Mouse (Mus musculus) liver, embryonic 14.5 days (tissue): ENCODE results near the gene Crip2. TPM values are rescaled to one million over a fixed set of nuclear protein-coding genes. Genes with fewer than 3 reads are reported as not detected.

ENCODE experiments used
- ATAC-seq: fragments of 200-750 bp; cut with Nextera tagmentation; 2 replicates; pipeline ENCODE4 v1.8.0; 2017; ENCODE audit warnings: moderate number of reproducible peaks, mild to moderate bottlenecking, moderate library complexity; ENCODE audit not compliant: insufficient read depth
- DNase-seq, 3 experiments: peaks; one replicate each; pipeline ENCODE4 v3.0.0-alpha.2; 2012 to 2013; ENCODE audit warnings: low read depth in 3 of 3, low spot score in 3 of 3
- H3K27ac ChIP-seq: fragments of 300-500 bp; sonication (generic); 2 replicates; pipeline ENCODE4 v1.5.1; 2014; ENCODE audit warnings: moderate library complexity, mild to moderate bottlenecking, control low read depth, inconsistent platforms
- H3K27me3 ChIP-seq: fragments of 300-500 bp; sonication (generic); 2 replicates; pipeline ENCODE4 v1.6.1; 2014; ENCODE audit warnings: mild to moderate bottlenecking, low read length, moderate library complexity; ENCODE audit not compliant: control insufficient read depth, insufficient read depth
- H3K36me3 ChIP-seq: fragments of 300-500 bp; sonication (generic); replicated peaks from 2 replicates; pipeline ENCODE4 v1.6.1; 2014; ENCODE audit warnings: low read depth; ENCODE audit not compliant: control insufficient read depth, insufficient read depth
- H3K4me1 ChIP-seq, 2 experiments: fragments of 200-500 bp in 1 of 2; fragments of 300-500 bp in 1 of 2; sonication (generic) in 1 of 2; replicated peaks; 2 replicates each; pipeline ENCODE4 v1.6.1; 2012 to 2014; ENCODE audit warnings: antibody characterized with exemption in 1 of 2, inconsistent platforms in 1 of 2, low read length in 1 of 2; ENCODE audit not compliant: control insufficient read depth in 2 of 2, insufficient read depth in 2 of 2
- H3K4me2 ChIP-seq: fragments of 300-500 bp; sonication (generic); 2 replicates; pipeline ENCODE4 v1.6.1; 2014; ENCODE audit warnings: low read depth, mild to moderate bottlenecking, control low read depth, moderate library complexity
- H3K4me3 ChIP-seq, 2 experiments: fragments of 200-500 bp in 1 of 2; fragments of 300-500 bp in 1 of 2; sonication (generic) in 1 of 2; 2 replicates each; pipeline ENCODE4 v1.5.1; 2012 to 2014; ENCODE audit warnings: low read depth in 2 of 2, low read length in 2 of 2, mild to moderate bottlenecking in 2 of 2, control low read depth in 1 of 2, inconsistent platforms in 1 of 2, moderate library complexity in 1 of 2; ENCODE audit not compliant: insufficient read depth in 1 of 2
- H3K9ac ChIP-seq: fragments of 300-500 bp; sonication (generic); replicated peaks from 2 replicates; pipeline ENCODE4 v1.6.1; 2014; ENCODE audit warnings: mild to moderate bottlenecking, control low read depth, moderate library complexity
- H3K9me3 ChIP-seq: fragments of 300-500 bp; sonication (generic); 2 replicates; pipeline ENCODE4 v1.6.1; 2016; ENCODE audit warnings: low read length, mixed read lengths; ENCODE audit not compliant: control insufficient read depth
- CTCF ChIP-seq: IDR thresholded peaks from 2 replicates; pipeline ENCODE4 v1.5.1; 2016; ENCODE audit warnings: antibody characterized with exemption, low read depth, control low read depth
- EP300 ChIP-seq: IDR thresholded peaks from 2 replicates; pipeline ENCODE4 v1.6.1; 2016; ENCODE audit warnings: antibody characterized with exemption, low read depth
- WGBS: fragments of 180-500 bp; shearing (Covaris S2); extraction: QIAGEN DNeasy Blood & Tissue Kit; methylation state at CpG from one replicate; pipeline ENCODE4 v1.1.7; 2014; ENCODE audit not compliant: insufficient replicate concordance; 5-methylcytosine and 5-hydroxymethylcytosine counted together
- polyA plus RNA-seq, 2 experiments: library from polyadenylated mRNA; depleted of rRNA in 1 of 2; stranded (reverse) in 1 of 2; unstranded in 1 of 2; fragments of >200 nt; fragmentation: Nextera tagmentation in 1 of 2; extraction: Ambion mirVana in 1 of 2; gene quantifications; 2 replicates each; pipeline versions ENCODE4 v1.2.1 to v1.2.3; 2012 to 2014

The Crip2 gene
- polyA plus RNA-seq, 2 experiments = 29.3 to 35.0 TPM

DNA sequence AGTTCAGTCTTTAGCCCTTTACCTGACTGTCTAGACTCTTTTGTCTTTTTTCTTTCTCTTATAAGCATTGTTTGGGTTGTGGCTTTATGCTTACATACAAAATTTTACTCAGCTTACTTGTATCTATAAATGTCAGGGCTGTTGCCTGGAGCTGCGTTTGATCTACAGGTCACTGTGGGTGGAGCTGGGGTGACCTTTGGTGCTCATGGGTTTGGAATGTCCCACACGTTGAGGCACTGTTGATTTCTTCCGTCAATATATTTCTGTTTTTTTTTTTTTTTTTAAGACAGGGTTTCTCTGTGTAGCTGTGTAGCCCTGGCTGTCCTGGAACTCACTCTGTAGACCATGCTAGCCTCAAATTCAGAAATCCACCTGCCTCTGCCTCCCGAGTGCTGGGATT, 41.0 kb downstream of the Crip2 start:
- no peak overlapping the region for H3K4me2 ChIP-seq
- H3K27me3 ChIP-seq = peaks cover 13% of the 10 kb centered on the region
- DNase-seq (no peak), ATAC-seq (no peak)
- H3K27ac ChIP-seq = no peak overlapping the region
- no peaks in the 10 kb centered on the region for H3K36me3 ChIP-seq
- TF ChIP-seq EP300 (no peak), CTCF (no peak)
- H3K9me3 ChIP-seq = no peaks in the 10 kb centered on the region
- no peak overlapping the region for H3K4me3 ChIP-seq
- H3K9ac ChIP-seq = no peak overlapping the region
- 56% methylated on average over 4 of the region's 4 CpGs for whole genome bisulfite sequencing
- no peaks in the 10 kb centered on the region for H3K4me1 ChIP-seq

DNA sequence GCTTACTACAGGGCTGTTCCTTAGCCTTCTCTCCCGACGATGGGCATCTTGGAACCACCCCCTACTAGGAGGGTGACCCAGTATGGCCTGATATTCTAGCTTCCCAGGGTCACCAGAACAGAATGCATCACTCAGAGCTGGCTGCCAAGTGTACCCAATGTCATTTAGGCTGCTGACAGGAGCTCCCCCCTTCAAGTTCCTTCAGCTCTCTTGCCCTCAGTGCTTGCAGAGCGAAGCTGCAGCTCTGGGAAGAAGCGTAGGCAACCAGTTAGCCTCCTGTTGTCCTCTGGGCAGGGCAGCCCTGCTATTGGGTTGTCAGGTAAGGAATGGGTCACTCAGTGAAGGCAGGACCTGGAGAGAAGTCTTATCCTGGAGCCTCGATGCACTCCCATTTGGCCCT, 44.9 kb downstream of the Crip2 start:
- no peak overlapping the region for H3K4me2 ChIP-seq

DNA sequence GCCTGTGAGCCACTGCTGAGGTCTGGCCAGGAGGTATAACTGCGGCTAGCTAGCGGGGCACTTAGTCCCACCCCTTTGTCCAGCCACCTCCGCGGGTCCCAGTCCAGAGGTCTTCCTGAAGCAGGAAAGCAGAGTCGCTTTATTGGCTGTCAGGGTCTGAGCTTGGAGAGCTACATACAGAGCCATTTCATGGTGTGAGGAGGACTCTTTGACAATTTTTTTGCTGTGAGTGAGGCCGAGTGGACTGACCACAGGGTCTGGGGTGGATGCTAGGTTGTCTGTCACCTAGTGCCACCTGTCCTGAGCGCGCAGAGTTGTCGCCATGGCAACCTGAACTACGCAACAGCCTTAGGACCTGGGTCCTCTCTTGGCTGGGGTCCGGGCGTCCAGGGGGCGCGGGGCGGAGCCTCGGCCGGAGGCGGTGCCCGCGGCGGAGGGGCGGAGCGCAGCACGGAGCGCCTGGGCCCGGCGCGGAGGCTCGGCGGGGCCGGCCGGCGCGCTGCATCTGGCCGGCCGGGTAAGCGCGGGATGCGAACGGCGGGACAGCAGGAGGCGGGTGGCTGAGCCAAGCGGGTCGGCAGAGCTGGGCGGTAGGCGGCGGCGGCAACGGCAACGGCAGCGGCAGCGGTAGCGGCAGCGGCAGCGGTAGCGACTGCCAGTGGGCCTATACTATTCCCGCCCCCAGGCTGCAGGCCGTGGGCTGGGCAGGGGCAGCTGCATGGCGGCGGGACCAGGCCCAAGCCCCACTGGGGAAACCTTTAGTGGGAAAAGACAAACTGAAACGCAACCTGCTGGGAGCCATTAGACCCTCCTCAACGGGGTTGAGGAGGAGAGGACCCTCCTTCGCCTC, 45.6 kb downstream of the Crip2 start, which contains the start of gene Tmem121:
Tmem121 (plus strand) TSS at position 489 of the 850 bp plus-strand sequence.
- Histone ChIP-seq H3K9me3 (no peaks in the 10 kb centered on the region), H3K36me3 (no peaks in the 10 kb centered on the region), H3K27me3 (peaks cover 34% of the 10 kb centered on the region), H3K9ac (no peak within 1 kb of the TSS), H3K27ac (no peak within 1 kb of the TSS), H3K4me1 (no peaks in the 10 kb centered on the region), H3K4me3 (peak within 1 kb of the TSS; percentile 11 to 39; a peak in 3 of 4 replicates), H3K4me2 (peak within 1 kb of the TSS; percentile 48)
- DNase-seq = no peak
- no peak for ATAC-seq
- no peak for TF ChIP-seq CTCF
- no peak for TF ChIP-seq EP300
- 4% methylated on average over 58 of the region's 63 CpGs for WGBS

More for the DNA sequence above, 44.9 kb downstream of the Crip2 start:
- Histone ChIP-seq H3K4me3 (no peak overlapping the region), H3K27ac (no peak overlapping the region), H3K4me1 (no peaks in the 10 kb centered on the region), H3K9me3 (no peaks in the 10 kb centered on the region), H3K36me3 (no peaks in the 10 kb centered on the region), H3K9ac (no peak overlapping the region), H3K27me3 (peaks cover 34% of the 10 kb centered on the region)
- TF ChIP-seq EP300 (no peak), CTCF (no peak)
- no peak for ATAC-seq
- WGBS = 50% methylated on average over 5 of the region's 5 CpGs
- DNase-seq = no peak

DNA sequence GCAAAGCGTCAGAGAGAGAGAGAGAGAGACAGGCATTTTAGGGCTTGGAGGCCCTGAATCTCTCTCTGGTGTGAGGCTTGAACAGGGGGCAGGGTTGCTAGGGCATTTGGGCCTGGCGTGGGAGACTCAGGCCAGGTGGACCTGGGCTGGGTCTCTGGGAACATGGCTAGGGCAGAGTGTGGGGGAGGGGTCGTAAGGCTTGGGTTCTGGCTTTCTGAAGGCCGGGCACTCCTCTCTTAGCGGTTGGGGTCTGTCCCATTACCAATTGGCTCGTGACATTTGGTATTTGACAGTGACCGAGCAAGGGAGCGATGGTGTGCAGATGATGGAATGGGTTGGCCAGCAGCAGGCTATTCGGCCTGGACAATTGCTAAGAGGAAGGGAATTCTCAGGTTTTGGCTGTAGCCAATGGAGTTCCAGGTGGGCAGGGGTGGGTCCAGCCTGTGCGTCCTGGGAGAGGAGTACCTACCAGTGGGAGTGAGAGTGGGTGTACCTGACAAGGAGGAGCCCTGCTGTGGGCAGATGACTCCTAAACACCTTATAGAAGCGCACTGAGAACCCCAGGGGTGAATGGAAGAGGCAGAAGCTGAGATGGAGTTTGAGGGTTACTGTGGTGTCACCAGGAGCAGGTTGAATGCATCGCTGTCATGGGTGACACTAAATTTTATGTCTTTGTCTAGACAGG, 46.4 kb downstream of the Crip2 start:
- no peaks in the 10 kb centered on the region for H3K4me1 ChIP-seq
- H3K36me3 ChIP-seq = no peaks in the 10 kb centered on the region
- H3K27ac ChIP-seq = no peak overlapping the region
- H3K4me3 ChIP-seq = peak overlapping the region; percentile 5 to 39; a peak in 2 of 4 replicates
- peaks cover 34% of the 10 kb centered on the region for H3K27me3 ChIP-seq
- TF ChIP-seq EP300 (no peak), CTCF (no peak)
- no peak for DNase-seq
- no peak overlapping the region for H3K9ac ChIP-seq
- no peak for ATAC-seq
- peak overlapping the region; percentile 48 for H3K4me2 ChIP-seq
- no peaks in the 10 kb centered on the region for H3K9me3 ChIP-seq
- WGBS = 41% methylated on average over 12 of the region's 12 CpGs

DNA sequence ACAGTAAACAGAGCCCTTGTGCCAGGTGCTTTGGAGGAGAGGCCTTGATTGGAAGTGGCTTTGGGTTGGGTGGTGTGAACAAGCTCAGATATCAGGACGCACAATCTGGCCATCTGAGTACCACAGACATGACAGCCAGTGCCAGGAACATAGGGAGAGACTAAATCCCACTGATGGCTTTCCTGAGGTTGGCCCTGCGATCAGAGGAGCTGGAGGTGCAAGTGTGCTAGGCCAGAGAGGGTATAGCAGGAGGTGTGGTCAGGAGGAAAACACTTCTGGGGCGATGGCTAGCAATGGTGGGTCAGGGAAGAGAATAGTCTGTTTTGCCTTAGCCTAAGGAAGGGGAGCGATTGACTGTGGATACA, 47.0 kb downstream of the Crip2 start:
- H3K4me3 ChIP-seq = no peak overlapping the region

More for the DNA sequence above, 47.0 kb downstream of the Crip2 start:
- Histone ChIP-seq H3K27ac (no peak overlapping the region), H3K27me3 (peaks cover 34% of the 10 kb centered on the region), H3K36me3 (no peaks in the 10 kb centered on the region), H3K9ac (no peak overlapping the region), H3K9me3 (no peaks in the 10 kb centered on the region), H3K4me1 (no peaks in the 10 kb centered on the region), H3K4me2 (no peak overlapping the region; the same call in 1 of the 2 replicates)
- no peak for ATAC-seq
- 30% methylated on average over 4 of the region's 4 CpGs for WGBS
- no peak for TF ChIP-seq CTCF
- TF ChIP-seq EP300 = no peak
- no peak for DNase-seq
